Mouse (Mus musculus) left cerebral cortex, adult 8-10 months (tissue): ENCODE data around the gene Dusp9. TPM values are rescaled to one million over a fixed set of nuclear protein-coding genes. Genes with fewer than 3 reads are reported as not detected.

Source experiments
- DNase-seq, 2 experiments: peaks; one replicate each; pipeline ENCODE4 v3.0.0; 2022; ENCODE audit warnings: low spot score in 2 of 2
- total RNA-seq, 4 experiments: library from RNA; stranded (reverse); gene quantifications; 2 replicates each; pipeline ENCODE4 v1.2.4; 2022

Dusp9 gene
- under 1 TPM; 0.42 to 0.87 (median 0.82) TPM for total RNA-seq

- no peak for DNase-seq
Measured at GRCm38 (mm10) chrX:73639255-73639675, at the start of gene Dusp9. Dusp9 (plus strand) TSS chrX:73639419.

GRCm38 (mm10) chrX:73593212-73593611 is 46.0 kb upstream of the Dusp9 start:
- DNase-seq, result no peak

GRCm38 (mm10) chrX:73594451-73595121 is 44.6 kb upstream of the Dusp9 start:
- DNase-seq, result no peak

GRCm38 (mm10) chrX:73595297-73595938 is 43.8 kb upstream of the Dusp9 start:
- DNase-seq, result no peak

GRCm38 (mm10) chrX:73601456-73601855 is 37.8 kb upstream of the Dusp9 start:
- DNase-seq, result no peak

GRCm38 (mm10) chrX:73613665-73614064 is 25.6 kb upstream of the Dusp9 start:
- DNase-seq, result no peak

- DNase-seq, result no peak
Measured at GRCm38 (mm10) chrX:73615876-73616275, 23.3 kb upstream of the Dusp9 start.

GRCm38 (mm10) chrX:73619401-73619800 is 19.8 kb upstream of the Dusp9 start:
- DNase-seq, result no peak

GRCm38 (mm10) chrX:73619890-73620289 is 19.3 kb upstream of the Dusp9 start:
- no peak for DNase-seq

GRCm38 (mm10) chrX:73626981-73627380 is 12.2 kb upstream of the Dusp9 start:
- no peak for DNase-seq

- no peak for DNase-seq
Measured at GRCm38 (mm10) chrX:73635425-73635824, 3.8 kb upstream of the Dusp9 start.

GRCm38 (mm10) chrX:73637415-73637814 is 1.8 kb upstream of the Dusp9 start:
- no peak for DNase-seq

- no peak for DNase-seq
Measured at GRCm38 (mm10) chrX:73639901-73640469, 766 bp downstream of the Dusp9 start.

- DNase-seq, result no peak
Measured at GRCm38 (mm10) chrX:73645121-73645520, 5.9 kb downstream of the Dusp9 start.

GRCm38 (mm10) chrX:73650869-73651268 is 11.7 kb downstream of the Dusp9 start:
- no peak for DNase-seq

- DNase-seq, result no peak
Measured at GRCm38 (mm10) chrX:73653392-73653791, 14.2 kb downstream of the Dusp9 start.

GRCm38 (mm10) chrX:73654177-73654576 is 15.0 kb downstream of the Dusp9 start:
- peak in 1 of 2 experiments; percentile 50 for DNase-seq

GRCm38 (mm10) chrX:73655529-73655928 is 16.3 kb downstream of the Dusp9 start:
- DNase-seq, result no peak

- no peak for DNase-seq
Measured at GRCm38 (mm10) chrX:73658391-73658790, 19.2 kb downstream of the Dusp9 start.

GRCm38 (mm10) chrX:73658936-73659574 is 19.8 kb downstream of the Dusp9 start:
- peak in 1 of 2 experiments; percentile 75 for DNase-seq

GRCm38 (mm10) chrX:73659575-73660283 is 20.5 kb downstream of the Dusp9 start, which contains the start of gene Pnck:
Pnck (minus strand) TSS chrX:73660117.
- no peak for DNase-seq
